In genomic region chr1:171607176-171607575, GRCm38 (mm10) we compare ENCODE assay signal across 12 mouse cellular contexts. TPM values are rescaled to one million over a fixed set of nuclear protein-coding genes. Genes with fewer than 3 reads are reported as not detected.
DNase-seq lines count a peak whose midpoint lies in the region; ATAC-seq and TF ChIP-seq lines count a peak whose summit lies in the region.
"Had no signal": no experiment of that assay in that cellular context is flagged by ENCODE, and none has a peak within 500 bp of the region (broad histone marks: within the 10 kb centered on the region; RNA-seq: fewer than 3 reads in every experiment).

Gene Ly9 (minus strand): TSS chr1:171607410.

- peak within 1 kb of the TSS; percentile 64 for H3K4me3 ChIP-seq in spleen, adult 2 months (ENCODE audit: extremely low read depth, insufficient read depth, insufficient read length)
- no peak within 1 kb of the TSS for H3K4me3 ChIP-seq in forebrain, embryonic 10.5 days
- H3K4me3 ChIP-seq in forebrain, embryonic 14.5 days (ENCODE audit: low read depth, low read length): no peak within 1 kb of the TSS
- H3K4me3 ChIP-seq: embryonic facial prominence, embryonic 12.5 days had no signal

- H3K9me3 ChIP-seq in forebrain, embryonic 10.5 days: no peaks in the 10 kb centered on the region
- no peaks in the 10 kb centered on the region for H3K9me3 ChIP-seq in forebrain, embryonic 14.5 days (replicated peaks; ENCODE audit: control insufficient read depth, low read length)
- H3K9me3 ChIP-seq: embryonic facial prominence, embryonic 12.5 days had no signal

- peak within 1 kb of the TSS; percentile 66 for H3K27ac ChIP-seq in spleen, adult 2 months (ENCODE audit: insufficient read depth, low read length)
- H3K27ac ChIP-seq in forebrain, embryonic 10.5 days: no peak within 1 kb of the TSS
- no peak within 1 kb of the TSS for H3K27ac ChIP-seq in forebrain, embryonic 14.5 days (ENCODE audit: low read depth, low read length)
- H3K27ac ChIP-seq: embryonic facial prominence, embryonic 12.5 days; kidney, postnatal 0 days had no signal

- H3K9ac ChIP-seq in forebrain, embryonic 14.5 days (ENCODE audit: low read length): no peak within 1 kb of the TSS
- H3K9ac ChIP-seq: embryonic facial prominence, embryonic 12.5 days had no signal

- TF ChIP-seq CTCF in spleen, adult 2 months (IDR thresholded peaks at IDR 0.05; ENCODE audit: extremely low read depth, insufficient read depth, insufficient read length, insufficient replicate concordance): no peak

- H3K4me2 ChIP-seq in forebrain, embryonic 14.5 days (ENCODE audit: low read length): no peak within 1 kb of the TSS
- H3K4me2 ChIP-seq: embryonic facial prominence, embryonic 12.5 days had no signal

- DNase-seq in A20 (ENCODE audit: low read depth, low spot score): peak; percentile 93
- DNase-seq in T-cell, adult 2 months (ENCODE audit: low spot score): peak; percentile 85
- DNase-seq in lung, postnatal 14 days: peak; percentile 28
- peak; percentile 72 to 73 for DNase-seq in spleen, adult 2 months (ENCODE audit: low read depth in 1 of 2, low spot score in 2 of 2)
- DNase-seq in forebrain, embryonic 10.5 days (ENCODE audit: extremely low spot score, low spot score): no peak
- no peak for DNase-seq in ovary, postnatal 14 days (ENCODE audit: low spot score)
- DNase-seq in testis, postnatal 10 days (ENCODE audit: low spot score): no peak
- DNase-seq in forebrain, embryonic 14.5 days (ENCODE audit: low spot score): no peak
- DNase-seq: heart, postnatal 10 days had no signal

- WGBS in spleen, adult 2 months: 6% methylated on average over 9 of the region's 9 CpGs
- 86% methylated on average over 9 of the region's 9 CpGs for WGBS in forebrain, embryonic 10.5 days
- WGBS in forebrain, embryonic 14.5 days: 88% methylated on average over 9 of the region's 9 CpGs

- peak; percentile 17; the same call in 1 of the 2 replicates for TF ChIP-seq POLR2A in spleen, adult 2 months (IDR thresholded peaks at IDR 0.05; ENCODE audit: low read depth, low read length)

- H3K36me3 ChIP-seq in spleen, adult 2 months (ENCODE audit: control insufficient read depth, insufficient read depth, low read length): peaks cover 5% of the 10 kb centered on the region; the same call in 1 of the 2 replicates
- no peaks in the 10 kb centered on the region for H3K36me3 ChIP-seq in forebrain, embryonic 10.5 days (replicated peaks)
- H3K36me3 ChIP-seq in forebrain, embryonic 14.5 days (ENCODE audit: control insufficient read depth, insufficient read depth, low read length): no peaks in the 10 kb centered on the region
- H3K36me3 ChIP-seq: embryonic facial prominence, embryonic 12.5 days; G1E had no signal

- no peak for ATAC-seq in forebrain, embryonic 14.5 days

- no peaks in the 10 kb centered on the region for H3K27me3 ChIP-seq in spleen, adult 2 months (ENCODE audit: control insufficient read depth, insufficient read depth, low read length)
- H3K27me3 ChIP-seq in forebrain, embryonic 10.5 days (ENCODE audit: poor library complexity, severe bottlenecking): no peaks in the 10 kb centered on the region
- no peaks in the 10 kb centered on the region for H3K27me3 ChIP-seq in forebrain, embryonic 14.5 days (replicated peaks; ENCODE audit: control insufficient read depth, insufficient read depth, low read length)
- H3K27me3 ChIP-seq: embryonic facial prominence, embryonic 12.5 days had no signal

- H3K4me1 ChIP-seq in spleen, adult 2 months (ENCODE audit: control insufficient read depth, insufficient read depth, insufficient read length): peaks cover 4% of the 10 kb centered on the region; the same call in 1 of the 2 replicates
- H3K4me1 ChIP-seq in forebrain, embryonic 10.5 days: no peaks in the 10 kb centered on the region
- no peaks in the 10 kb centered on the region for H3K4me1 ChIP-seq in forebrain, embryonic 14.5 days (ENCODE audit: control insufficient read depth, insufficient read depth, low read length)
- H3K4me1 ChIP-seq: embryonic facial prominence, embryonic 12.5 days had no signal

RNA-seq across cellular contexts. Expression of gene Ly9, which starts in this region (rescaled TPM):
- 23.8 and 27.7 TPM in 2 replicates for polyA plus RNA-seq in spleen, adult 2 months (2012; rRNA removed)
- not detected in 2 replicates for polyA plus RNA-seq in forebrain, embryonic 10.5 days (2016; fragmentation: Nextera tagmentation; extraction: Ambion mirVana)
- 0.10 TPM in 1 of 2 replicates, not detected in the other for polyA plus RNA-seq in forebrain, embryonic 14.5 days (2014; fragmentation: Nextera tagmentation; extraction: Ambion mirVana)
- polyA plus RNA-seq: G1E had no signal

Comparison
In these comparisons a context has a peak if more than half of its experiments do, and no peak if none do; other contexts are left out.
1. RNA of gene Ly9 (polyA plus RNA-seq): 23.8 to 27.7 TPM in spleen, adult 2 months; not detected in forebrain, embryonic 10.5 days and 0.10 TPM in forebrain, embryonic 14.5 days; every median in the first group is over 10 times any median in the second.
2. DNase-seq: peak in A20 (single experiment), T-cell, adult 2 months (single experiment), lung, postnatal 14 days (single experiment) and spleen, adult 2 months (2 of 2); none in forebrain, embryonic 10.5 days (single experiment), ovary, postnatal 14 days (single experiment), testis, postnatal 10 days (single experiment) and forebrain, embryonic 14.5 days (single experiment).